Mouse (Mus musculus): ENCODE measurements around the gene Phb2. TPM values are rescaled to one million over a fixed set of nuclear protein-coding genes. Genes with fewer than 3 reads are reported as not detected.

Phb2 gene
- total and polyA plus RNA-seq, 2 experiments from 2014 or later: 218 to 270 TPM

GRCm38 (mm10) chr6:124699366-124699765 is 12.8 kb upstream of the Phb2 start:
- no peaks in the 10 kb centered on the region for H3K4me1 ChIP-seq (ENCODE audit: insufficient read depth, low read length)
- 88% methylated on average over 4 of the region's 4 CpGs for WGBS
- no peak for TF ChIP-seq CTCF (IDR thresholded peaks at IDR 0.05; ENCODE audit: low read depth)
- no peaks in the 10 kb centered on the region for H3K27me3 ChIP-seq (ENCODE audit: insufficient read depth, low read length)
- no peak for ATAC-seq
- DNase-seq (ENCODE audit: low spot score): no peak
- no peaks in the 10 kb centered on the region for H3K9me3 ChIP-seq (ENCODE audit: low read length)
- peaks cover 35% of the 10 kb centered on the region for H3K36me3 ChIP-seq (ENCODE audit: insufficient read depth, low read length)
- H3K4me2 ChIP-seq (ENCODE audit: low read depth, low read length): no peak overlapping the region
- no peak overlapping the region for H3K27ac ChIP-seq
- H3K9ac ChIP-seq (replicated peaks; ENCODE audit: low read length): no peak overlapping the region
- no peak overlapping the region for H3K4me3 ChIP-seq (ENCODE audit: low read length)

GRCm38 (mm10) chr6:124699962-124700610 is 12.1 kb upstream of the Phb2 start:
- peak; percentile 69 for DNase-seq (ENCODE audit: low spot score)
- Histone ChIP-seq H3K36me3 (ENCODE audit: insufficient read depth, low read length) (peaks cover 42% of the 10 kb centered on the region), H3K9me3 (ENCODE audit: low read length) (no peaks in the 10 kb centered on the region), H3K4me1 (ENCODE audit: insufficient read depth, low read length) (no peaks in the 10 kb centered on the region), H3K27ac (no peak overlapping the region; the same call in 1 of the 2 replicates), H3K4me2 (ENCODE audit: low read depth, low read length) (no peak overlapping the region), H3K4me3 (ENCODE audit: low read length) (no peak overlapping the region), H3K9ac (replicated peaks; ENCODE audit: low read length) (no peak overlapping the region), H3K27me3 (ENCODE audit: insufficient read depth, low read length) (no peaks in the 10 kb centered on the region)
- peak; percentile 55 for ATAC-seq
- TF ChIP-seq CTCF (IDR thresholded peaks at IDR 0.05; ENCODE audit: low read depth): no peak
- 79% methylated on average over 11 of the region's 11 CpGs for WGBS

- no peak overlapping the region for H3K4me3 ChIP-seq (ENCODE audit: low read length)
- H3K27me3 ChIP-seq (ENCODE audit: insufficient read depth, low read length): no peaks in the 10 kb centered on the region
- ATAC-seq: no peak
- no peak for DNase-seq (ENCODE audit: low spot score)
- no peaks in the 10 kb centered on the region for H3K4me1 ChIP-seq (ENCODE audit: insufficient read depth, low read length)
- 72% methylated on average over 8 of the region's 8 CpGs for WGBS
- H3K27ac ChIP-seq: no peak overlapping the region
- no peak overlapping the region for H3K4me2 ChIP-seq (ENCODE audit: low read depth, low read length)
- TF ChIP-seq CTCF (IDR thresholded peaks at IDR 0.05; ENCODE audit: low read depth): peak; percentile 52
- no peak overlapping the region for H3K9ac ChIP-seq (replicated peaks; ENCODE audit: low read length)
- no peaks in the 10 kb centered on the region for H3K9me3 ChIP-seq (ENCODE audit: low read length)
- peaks cover 44% of the 10 kb centered on the region for H3K36me3 ChIP-seq (ENCODE audit: insufficient read depth, low read length)
These were observed 10.8 kb upstream of the Phb2 start for GRCm38 (mm10) chr6:124701338-124701737.

- peaks cover 44% of the 10 kb centered on the region for H3K36me3 ChIP-seq (ENCODE audit: insufficient read depth, low read length)
- no peak overlapping the region for H3K27ac ChIP-seq
- ATAC-seq (no peak), DNase-seq (ENCODE audit: low spot score) (no peak)
- no peaks in the 10 kb centered on the region for H3K4me1 ChIP-seq (ENCODE audit: insufficient read depth, low read length)
- H3K4me3 ChIP-seq (ENCODE audit: low read length): no peak overlapping the region
- no peak overlapping the region for H3K4me2 ChIP-seq (ENCODE audit: low read depth, low read length)
- no peaks in the 10 kb centered on the region for H3K9me3 ChIP-seq (ENCODE audit: low read length)
- no peak for TF ChIP-seq CTCF (IDR thresholded peaks at IDR 0.05; ENCODE audit: low read depth)
- no peaks in the 10 kb centered on the region for H3K27me3 ChIP-seq (ENCODE audit: insufficient read depth, low read length)
- WGBS: 91% methylated on average over 17 of the region's 17 CpGs
- no peak overlapping the region for H3K9ac ChIP-seq (replicated peaks; ENCODE audit: low read length)
These were observed 9.9 kb upstream of the Phb2 start for GRCm38 (mm10) chr6:124702102-124702783.

GRCm38 (mm10) chr6:124702784-124703103 is 9.4 kb upstream of the Phb2 start:
- peak; percentile 88 for TF ChIP-seq CTCF (IDR thresholded peaks at IDR 0.05; ENCODE audit: low read depth)
- Histone ChIP-seq H3K9ac (replicated peaks; ENCODE audit: low read length) (no peak overlapping the region), H3K36me3 (ENCODE audit: insufficient read depth, low read length) (peaks cover 44% of the 10 kb centered on the region), H3K4me3 (ENCODE audit: low read length) (no peak overlapping the region), H3K4me1 (ENCODE audit: insufficient read depth, low read length) (no peaks in the 10 kb centered on the region), H3K27me3 (ENCODE audit: insufficient read depth, low read length) (no peaks in the 10 kb centered on the region), H3K27ac (no peak overlapping the region), H3K4me2 (ENCODE audit: low read depth, low read length) (no peak overlapping the region), H3K9me3 (ENCODE audit: low read length) (no peaks in the 10 kb centered on the region)
- 63% methylated on average over 3 of the region's 3 CpGs for WGBS
- peak; percentile 72 for DNase-seq (ENCODE audit: low spot score)
- ATAC-seq: peak; percentile 78

- no peak for ATAC-seq
- no peak for TF ChIP-seq CTCF (IDR thresholded peaks at IDR 0.05; ENCODE audit: low read depth)
- H3K9me3 ChIP-seq (ENCODE audit: low read length): no peaks in the 10 kb centered on the region
- H3K4me1 ChIP-seq (ENCODE audit: insufficient read depth, low read length): no peaks in the 10 kb centered on the region
- WGBS: 79% methylated on average over 7 of the region's 7 CpGs
- H3K36me3 ChIP-seq (ENCODE audit: insufficient read depth, low read length): peaks cover 44% of the 10 kb centered on the region
- H3K27me3 ChIP-seq (ENCODE audit: insufficient read depth, low read length): no peaks in the 10 kb centered on the region
- no peak overlapping the region for H3K9ac ChIP-seq (replicated peaks; ENCODE audit: low read length)
- no peak overlapping the region for H3K4me2 ChIP-seq (ENCODE audit: low read depth, low read length)
- no peak overlapping the region for H3K27ac ChIP-seq
- H3K4me3 ChIP-seq (ENCODE audit: low read length): no peak overlapping the region
- DNase-seq (ENCODE audit: low spot score): no peak
These were observed 8.3 kb upstream of the Phb2 start for GRCm38 (mm10) chr6:124703789-124704188.

GRCm38 (mm10) chr6:124704417-124704816 is 7.7 kb upstream of the Phb2 start:
- Histone ChIP-seq H3K4me2 (ENCODE audit: low read depth, low read length) (no peak overlapping the region), H3K4me3 (ENCODE audit: low read length) (no peak overlapping the region), H3K36me3 (ENCODE audit: insufficient read depth, low read length) (peaks cover 37% of the 10 kb centered on the region), H3K9ac (replicated peaks; ENCODE audit: low read length) (no peak overlapping the region), H3K9me3 (ENCODE audit: low read length) (no peaks in the 10 kb centered on the region), H3K27me3 (ENCODE audit: insufficient read depth, low read length) (no peaks in the 10 kb centered on the region), H3K4me1 (ENCODE audit: insufficient read depth, low read length) (0 out of 2 replicates have a peak, but pooled peaks cover under 1% of the 10 kb centered on the region), H3K27ac (no peak overlapping the region)
- no peak for ATAC-seq
- 97% methylated on average over 2 of the region's 2 CpGs for WGBS
- TF ChIP-seq CTCF (IDR thresholded peaks at IDR 0.05; ENCODE audit: low read depth): no peak
- DNase-seq (ENCODE audit: low spot score): no peak

Data from hindbrain, postnatal 0 days (tissue).